Mouse (Mus musculus) stomach, postnatal 0 days (tissue): ENCODE measurements around the gene Erg.

Experiments
- CTCF ChIP-seq: IDR thresholded peaks from 2 replicates; pipeline ENCODE4 v1.5.1; 2016; ENCODE audit warnings: antibody characterized with exemption, low read depth, mild to moderate bottlenecking, moderate library complexity
- EP300 ChIP-seq: optimal IDR thresholded peaks from 2 replicates; pipeline ENCODE3; 2016; ENCODE audit warnings: antibody characterized with exemption

- TF ChIP-seq EP300 (no peak), CTCF (no peak)
Measured at GRCm38 (mm10) chr16:95360940-95361489, 225.4 kb downstream of the Erg start.
